Mouse (Mus musculus) C2C12 (cell line): ENCODE measurements around the gene Kcnip1.

Source experiments
- CEBPB ChIP-seq: IDR thresholded peaks from one replicate; pipeline ENCODE4 v1.6.1; 2011; ENCODE audit warnings: low read depth, mild to moderate bottlenecking, control low read depth, moderate library complexity
- CTCF ChIP-seq: IDR thresholded peaks from one replicate; pipeline ENCODE4 v1.5.1; 2011; ENCODE audit not compliant: control insufficient read depth, insufficient read depth, insufficient read length
- MAX ChIP-seq: IDR thresholded peaks from one replicate; pipeline ENCODE4 v1.6.1; 2011; ENCODE audit warnings: mild to moderate bottlenecking, control low read depth
- MYOD1 ChIP-seq: IDR thresholded peaks from one replicate; pipeline ENCODE4 v1.6.1; 2011; ENCODE audit warnings: low read depth; ENCODE audit not compliant: control insufficient read depth, insufficient read length
- MYOG ChIP-seq: IDR thresholded peaks from one replicate; pipeline ENCODE4 v1.6.1; 2011; ENCODE audit not compliant: control insufficient read depth, insufficient read length; ENCODE audit errors: extremely low read depth
- USF1 ChIP-seq: IDR thresholded peaks from one replicate; pipeline ENCODE4 v1.6.1; 2011; ENCODE audit warnings: low read depth, mild to moderate bottlenecking, control low read depth, moderate library complexity

GRCm38 (mm10) chr11:33890382-33890781 is 102.6 kb downstream of the Kcnip1 start:
- TF ChIP-seq CTCF (no peak), MAX (no peak), MYOG (no peak), MYOD1 (no peak), USF1 (no peak), CEBPB (no peak)
